Mouse (Mus musculus) small intestine, adult 2 months (tissue): ENCODE measurements at regions not wholly inside any gene's neighbourhood (a gene's known extent, or its start where the extent isn't known, plus 50 kb on each side); places are given as distances from the start of the nearest gene placed in this dataset.

Source experiments
- H3K27ac ChIP-seq: fragments of 200-500 bp; 2 replicates; pipeline ENCODE4 v1.5.1; 2012; ENCODE audit warnings: low read depth, low read length, control low read depth, inconsistent platforms; ENCODE audit not compliant: insufficient read depth
- H3K27me3 ChIP-seq: fragments of 200-500 bp; 2 replicates; pipeline ENCODE4 v1.6.1; 2012; ENCODE audit warnings: mild to moderate bottlenecking, moderate library complexity, low read length, inconsistent platforms; ENCODE audit not compliant: control insufficient read depth, insufficient read depth
- H3K36me3 ChIP-seq: fragments of 200-500 bp; 2 replicates; pipeline ENCODE4 v1.6.1; 2012; ENCODE audit warnings: mild to moderate bottlenecking, low read length, control low read depth, inconsistent platforms; ENCODE audit not compliant: control insufficient read depth, insufficient read depth
- H3K4me1 ChIP-seq: fragments of 200-500 bp; 2 replicates; pipeline ENCODE4 v1.6.1; 2012; ENCODE audit warnings: low read length, inconsistent platforms, mixed read lengths; ENCODE audit not compliant: control insufficient read depth, insufficient read depth, insufficient read length
- H3K4me3 ChIP-seq: fragments of 200-500 bp; 2 replicates; pipeline ENCODE4 v1.5.1; 2012; ENCODE audit warnings: low read depth, mild to moderate bottlenecking, control low read depth, inconsistent platforms, low read length, moderate library complexity
- CTCF ChIP-seq: fragments of 200-500 bp; IDR thresholded peaks from 2 replicates; pipeline ENCODE4 v1.5.1; 2012; ENCODE audit warnings: low read depth, mild to moderate bottlenecking, control low read depth, inconsistent platforms, low read length, moderate library complexity, mixed read lengths; ENCODE audit not compliant: insufficient replicate concordance, insufficient read length; ENCODE audit errors: extremely low read depth
- POLR2A ChIP-seq: fragments of 200-500 bp; IDR thresholded peaks from 2 replicates; pipeline ENCODE4 v1.6.1; 2012; ENCODE audit warnings: low read depth, mild to moderate bottlenecking, control low read depth, inconsistent platforms, low read length, moderate library complexity
- WGBS: fragments of 180-500 bp; shearing (Covaris S2); methylation state at CpG from one replicate; pipeline ENCODE4 v1.1.7; 2018; 5-methylcytosine and 5-hydroxymethylcytosine counted together

DNA sequence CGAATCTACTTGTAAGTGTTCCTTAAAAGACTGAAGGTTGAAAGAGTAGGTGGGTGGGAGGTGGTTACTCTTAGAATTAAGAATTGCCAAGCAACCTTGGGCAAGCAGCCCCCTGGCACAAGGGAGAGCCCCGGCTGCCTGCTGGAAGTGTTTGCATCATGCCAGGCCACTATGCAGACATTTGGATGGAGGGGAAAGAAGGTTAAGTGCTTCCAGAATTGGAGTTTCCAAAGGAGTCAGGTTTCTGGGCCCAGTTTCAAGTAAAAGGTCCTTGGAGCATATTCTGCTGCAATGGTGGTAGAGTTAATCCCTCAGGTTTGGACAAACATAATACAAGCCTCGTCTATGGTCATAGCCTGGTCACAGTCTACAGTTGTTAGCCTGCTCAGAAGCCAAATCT lies 162.7 kb downstream of the Gm12728 start:
- WGBS: 73% methylated on average over 3 of the region's 3 CpGs
- no peak overlapping the region for H3K27ac ChIP-seq
- H3K4me3 ChIP-seq: no peak overlapping the region
- H3K4me1 ChIP-seq: no peaks in the 10 kb centered on the region
- no peak for TF ChIP-seq POLR2A
- no peak for TF ChIP-seq CTCF
- H3K27me3 ChIP-seq: no peaks in the 10 kb centered on the region
- H3K36me3 ChIP-seq: no peaks in the 10 kb centered on the region

DNA sequence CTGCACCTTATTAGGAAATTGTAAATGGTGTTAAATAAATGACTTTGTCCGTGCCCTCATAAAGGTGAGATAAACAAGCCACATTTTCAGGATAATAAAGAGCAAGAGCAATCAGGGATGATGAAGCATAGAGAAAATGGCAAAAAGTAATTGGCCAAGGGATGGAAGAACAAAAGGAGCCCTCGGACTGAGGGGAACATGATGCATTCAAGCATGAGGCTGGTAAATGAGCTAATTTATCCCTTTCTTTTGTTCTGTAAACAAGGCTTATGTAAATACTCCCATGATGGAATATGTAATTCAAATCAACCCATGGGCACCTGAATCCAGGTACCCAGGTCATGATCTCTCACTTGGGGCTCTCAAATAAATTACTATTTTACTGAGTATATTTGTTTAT lies 166.8 kb downstream of the Gm12728 start:
- no peak overlapping the region for H3K4me3 ChIP-seq
- no peaks in the 10 kb centered on the region for H3K27me3 ChIP-seq
- TF ChIP-seq CTCF: no peak
- TF ChIP-seq POLR2A: no peak
- WGBS: 71% methylated on average over 2 of the region's 2 CpGs
- no peaks in the 10 kb centered on the region for H3K36me3 ChIP-seq
- H3K4me1 ChIP-seq: no peaks in the 10 kb centered on the region
- no peak overlapping the region for H3K27ac ChIP-seq

DNA sequence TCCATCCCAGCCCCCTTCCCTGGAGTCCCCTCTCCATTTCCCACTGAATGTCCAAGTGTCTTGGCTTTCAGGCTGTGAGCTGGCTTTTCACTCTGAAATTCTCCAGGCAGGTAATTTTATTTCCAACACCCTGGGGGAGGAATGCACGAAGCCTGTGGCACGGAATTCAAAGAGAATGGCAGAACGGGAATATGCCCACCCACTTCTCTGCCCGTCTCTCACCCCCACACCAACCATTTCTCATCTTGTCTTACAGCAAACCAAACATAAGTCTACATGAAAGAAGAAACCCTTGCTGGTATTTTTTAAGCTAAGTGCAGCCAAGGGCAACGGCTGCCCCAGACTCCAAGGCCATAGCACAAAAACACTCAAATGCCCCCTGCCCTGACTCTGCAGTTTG lies 168.7 kb downstream of the Gm12728 start:
- Histone ChIP-seq H3K4me1 (no peaks in the 10 kb centered on the region), H3K4me3 (no peak overlapping the region), H3K27ac (no peak overlapping the region), H3K36me3 (no peaks in the 10 kb centered on the region), H3K27me3 (no peaks in the 10 kb centered on the region)
- 89% methylated on average over 5 of the region's 5 CpGs for WGBS
- TF ChIP-seq POLR2A: no peak
- TF ChIP-seq CTCF: no peak

DNA sequence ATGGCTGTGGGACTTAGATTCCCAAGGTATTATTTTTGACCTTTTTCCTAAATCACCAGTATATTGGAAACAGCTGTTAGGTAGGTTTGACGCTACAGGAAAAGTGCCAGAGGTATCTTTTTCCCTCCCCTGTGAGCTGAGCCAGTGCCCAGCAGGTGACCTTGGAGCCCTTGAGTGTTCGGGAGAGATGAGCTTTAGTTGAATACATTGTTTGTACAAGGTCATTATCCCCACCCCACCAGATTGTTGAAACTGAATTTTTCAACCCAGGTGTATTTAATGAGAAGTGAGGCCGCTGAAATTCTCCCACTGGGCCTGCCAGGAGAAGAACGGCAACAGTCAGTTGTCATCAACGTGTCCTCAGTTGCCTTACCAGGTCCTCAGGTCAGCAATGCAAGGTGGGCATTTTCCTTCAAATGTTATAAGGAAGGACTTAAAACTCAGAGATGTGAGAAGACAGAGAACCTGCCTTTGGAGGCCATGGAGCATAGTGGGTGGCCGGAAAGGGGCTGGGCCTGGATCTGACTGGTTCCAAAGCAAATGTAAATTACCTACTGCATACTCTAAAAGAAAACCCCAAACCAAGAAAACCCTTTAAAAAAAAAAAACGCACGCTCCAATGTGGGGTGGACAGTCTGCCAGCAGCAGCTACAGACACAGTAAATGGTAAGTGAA lies 172.2 kb downstream of the Gm12728 start:
- WGBS: 74% methylated on average over 8 of the region's 8 CpGs
- TF ChIP-seq POLR2A: no peak
- no peak overlapping the region for H3K4me3 ChIP-seq
- H3K27me3 ChIP-seq: no peaks in the 10 kb centered on the region
- H3K27ac ChIP-seq: no peak overlapping the region
- H3K4me1 ChIP-seq: no peaks in the 10 kb centered on the region
- H3K36me3 ChIP-seq: no peaks in the 10 kb centered on the region

DNA sequence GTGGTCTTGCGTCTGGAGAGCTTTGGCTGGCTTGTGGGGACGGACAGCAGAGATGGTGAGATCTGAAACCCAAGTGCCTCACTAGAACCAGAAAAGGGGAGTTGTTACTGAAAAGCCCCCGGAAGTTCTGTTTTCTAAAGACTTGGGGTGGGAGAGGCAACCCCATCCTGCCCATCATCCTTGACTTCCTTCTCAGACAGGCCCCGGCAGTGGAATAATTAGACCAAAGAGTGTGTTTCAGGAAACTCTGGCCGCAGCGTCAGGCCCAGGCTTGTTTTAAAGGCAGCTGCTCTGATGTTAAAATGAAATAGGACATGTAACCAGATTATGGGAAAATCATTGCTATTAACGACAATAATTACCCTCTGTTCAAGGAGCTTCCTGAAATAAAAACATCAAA lies 172.9 kb downstream of the Gm12728 start:
- TF ChIP-seq POLR2A: no peak
- no peak for TF ChIP-seq CTCF
- H3K4me3 ChIP-seq: no peak overlapping the region
- no peaks in the 10 kb centered on the region for H3K36me3 ChIP-seq
- no peak overlapping the region for H3K27ac ChIP-seq
- H3K4me1 ChIP-seq: no peaks in the 10 kb centered on the region
- no peaks in the 10 kb centered on the region for H3K27me3 ChIP-seq
- 72% methylated on average over 7 of the region's 7 CpGs for WGBS

DNA sequence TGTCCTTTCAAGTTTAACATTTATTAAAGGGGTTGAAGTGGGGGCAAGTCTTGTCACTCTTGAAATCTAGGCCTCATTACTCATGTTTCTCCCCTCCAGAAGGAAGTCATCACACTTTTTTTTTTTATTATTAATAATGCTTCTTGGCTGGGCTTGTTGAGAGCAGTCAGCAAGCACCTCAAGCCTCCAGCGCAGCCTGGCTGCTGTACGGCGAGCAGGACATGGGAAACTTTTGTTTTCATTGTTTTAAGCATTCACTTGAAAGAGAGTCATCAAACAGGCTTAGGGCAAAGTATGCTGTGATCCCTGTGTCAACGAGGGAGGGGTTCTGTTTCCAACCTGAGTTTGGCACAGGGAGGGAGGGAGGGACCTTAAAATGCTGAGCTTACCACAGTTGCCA lies 178.7 kb downstream of the Gm12728 start:
- TF ChIP-seq POLR2A (no peak), CTCF (no peak)
- no peaks in the 10 kb centered on the region for H3K36me3 ChIP-seq
- 55% methylated on average over 4 of the region's 4 CpGs for WGBS
- H3K4me1 ChIP-seq: no peaks in the 10 kb centered on the region
- no peaks in the 10 kb centered on the region for H3K27me3 ChIP-seq
- H3K4me3 ChIP-seq: no peak overlapping the region
- no peak overlapping the region for H3K27ac ChIP-seq

DNA sequence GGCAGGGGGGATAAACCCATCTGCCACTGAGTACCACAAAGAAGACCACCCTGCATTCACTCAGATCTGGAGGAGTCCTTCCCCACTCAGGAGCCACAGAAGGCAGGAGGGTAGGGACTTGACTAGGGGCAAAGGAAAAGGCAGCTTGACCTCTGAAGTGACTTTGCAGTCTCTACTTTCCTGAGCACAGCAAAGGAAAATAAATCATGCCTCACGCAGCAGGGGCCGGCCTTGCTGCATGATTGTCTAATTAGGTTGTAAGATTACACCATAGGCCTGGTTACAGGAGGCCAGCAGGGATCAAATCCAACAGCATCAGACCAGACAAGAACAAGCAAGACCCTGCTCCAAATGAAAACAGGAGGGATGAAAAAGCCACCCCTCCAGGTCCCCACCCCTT lies 180.0 kb downstream of the Gm12728 start:
- WGBS: 71% methylated on average over 2 of the region's 2 CpGs
- H3K4me1 ChIP-seq: no peaks in the 10 kb centered on the region
- H3K4me3 ChIP-seq: no peak overlapping the region
- no peaks in the 10 kb centered on the region for H3K36me3 ChIP-seq
- no peak for TF ChIP-seq CTCF
- TF ChIP-seq POLR2A: no peak
- no peak overlapping the region for H3K27ac ChIP-seq
- no peaks in the 10 kb centered on the region for H3K27me3 ChIP-seq

DNA sequence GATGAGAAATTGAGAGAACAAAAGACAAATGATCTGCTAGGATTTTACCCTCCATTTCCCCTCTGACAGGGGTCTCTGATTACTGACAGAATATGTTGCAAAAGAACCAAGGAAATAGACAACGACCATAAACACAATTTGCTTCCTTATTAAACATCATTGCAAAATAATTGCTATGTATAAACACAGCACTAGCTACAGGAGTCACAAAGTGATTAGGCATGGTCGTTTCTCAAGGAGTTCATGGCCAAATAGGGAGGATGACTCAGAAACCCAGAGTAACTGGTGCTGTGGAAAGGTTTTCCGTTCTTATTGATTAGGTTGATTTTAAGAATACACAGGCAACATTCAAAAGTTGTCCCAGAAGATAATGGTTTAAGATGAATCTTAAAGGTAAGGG lies 180.4 kb downstream of the Gm12728 start:
- 48% methylated on average over 3 of the region's 3 CpGs for WGBS
- no peaks in the 10 kb centered on the region for H3K4me1 ChIP-seq
- no peak overlapping the region for H3K27ac ChIP-seq
- no peaks in the 10 kb centered on the region for H3K27me3 ChIP-seq
- no peaks in the 10 kb centered on the region for H3K36me3 ChIP-seq
- no peak overlapping the region for H3K4me3 ChIP-seq
- TF ChIP-seq POLR2A (no peak), CTCF (no peak)
